Mouse (Mus musculus) c-Kit-positive CD71-negative TER-119-negative erythroid progenitor cells, embryonic 14.5 days (primary cell): ENCODE results near the gene Calm4.
"Not testable (repeated sequence)": the region's sequence is repeated elsewhere in the genome, so short reads cannot be mapped to it uniquely, and the experiment has no call there.

Experiments used
- DNase-seq: peaks from one replicate; pipeline ENCODE4 v3.0.0-alpha.2; 2013; ENCODE audit warnings: low read depth

Gene Calm4

DNA sequence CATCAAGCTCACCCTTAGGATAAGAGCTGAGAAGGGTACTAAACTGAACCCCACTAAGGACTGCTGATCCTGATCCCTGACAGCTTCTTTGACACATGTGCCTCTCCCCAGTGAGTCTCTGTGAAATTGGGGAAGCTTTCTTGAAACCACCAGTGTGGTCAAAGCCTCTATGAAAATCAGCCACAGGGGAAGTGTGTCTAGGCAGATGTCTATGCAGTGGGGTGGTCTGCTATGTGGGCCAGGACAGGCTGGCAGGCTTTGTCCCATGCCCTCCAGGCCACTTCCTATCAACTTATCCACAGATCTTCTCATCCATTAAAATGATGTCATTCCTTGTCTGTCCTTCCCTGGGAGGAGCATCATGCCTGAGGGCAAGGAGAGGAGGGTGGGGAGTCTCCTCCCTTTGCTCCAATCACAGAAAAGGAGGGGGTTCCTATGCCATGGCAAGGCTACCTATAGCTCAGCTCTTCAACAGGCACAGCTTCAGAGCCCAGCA is at the start of gene Calm4:
TSS of gene Calm4 (plus strand) at position 446 of the 496 bp plus-strand sequence.
- DNase-seq, result not testable (repeated sequence)

DNA sequence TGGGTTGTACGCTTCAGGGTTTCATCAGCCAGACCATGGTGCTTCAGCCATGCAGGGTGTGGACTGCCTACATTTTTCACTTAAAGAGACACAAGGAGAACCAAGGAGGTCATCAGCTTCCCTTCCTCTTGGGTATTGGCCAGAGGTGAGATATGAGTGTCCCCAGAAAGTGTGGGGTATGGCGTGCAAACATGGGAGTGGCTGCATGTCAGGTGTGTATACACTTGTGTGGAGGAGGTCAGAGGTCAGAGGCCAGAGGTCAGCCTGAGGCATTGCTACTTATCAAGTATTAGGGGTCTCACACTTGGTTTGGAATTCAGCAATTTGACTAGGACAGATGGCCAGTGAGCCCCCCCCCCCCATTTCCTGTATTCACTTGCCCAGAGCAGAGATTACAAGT is 49.0 kb upstream of the Calm4 start:
- no peak for DNase-seq

DNA sequence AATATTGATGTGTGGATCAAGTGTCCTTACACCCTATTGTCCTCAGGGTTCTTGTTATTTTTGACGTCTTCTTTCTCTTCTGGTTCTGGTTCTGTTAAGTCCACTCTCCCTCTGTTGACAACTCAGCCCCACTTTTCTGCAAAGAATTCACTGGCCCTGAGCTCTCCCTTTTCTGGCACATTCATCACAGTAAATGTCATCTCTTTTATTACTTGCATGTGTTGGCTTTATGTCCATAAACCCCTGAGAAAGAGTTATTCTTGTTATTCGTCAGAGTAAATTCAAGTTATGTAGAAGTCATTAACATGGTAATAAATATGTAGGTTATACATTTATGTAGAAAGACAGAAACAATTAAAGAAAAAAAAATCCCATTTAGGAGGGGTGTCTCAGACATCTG is 48.0 kb upstream of the Calm4 start:
- no peak for DNase-seq

DNA sequence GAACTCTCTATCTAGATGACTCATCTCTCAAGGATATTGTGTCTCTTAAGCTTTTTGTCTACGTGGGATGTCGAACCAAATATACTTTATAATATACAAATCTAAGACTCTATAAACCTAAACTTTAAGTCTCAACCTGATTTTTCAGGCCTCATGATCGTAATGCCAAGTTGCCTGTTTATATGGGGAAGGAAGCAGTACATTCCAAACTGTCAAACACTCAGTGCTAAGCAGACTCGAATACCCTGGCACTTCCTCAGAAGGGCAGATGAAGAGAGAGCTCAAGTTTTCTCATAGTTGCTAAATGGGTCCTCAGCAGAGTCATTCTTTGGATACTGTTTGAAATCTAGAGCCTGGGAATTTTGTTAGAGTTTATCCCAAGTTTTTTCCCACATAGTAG is 40.9 kb upstream of the Calm4 start:
- no peak for DNase-seq

DNA sequence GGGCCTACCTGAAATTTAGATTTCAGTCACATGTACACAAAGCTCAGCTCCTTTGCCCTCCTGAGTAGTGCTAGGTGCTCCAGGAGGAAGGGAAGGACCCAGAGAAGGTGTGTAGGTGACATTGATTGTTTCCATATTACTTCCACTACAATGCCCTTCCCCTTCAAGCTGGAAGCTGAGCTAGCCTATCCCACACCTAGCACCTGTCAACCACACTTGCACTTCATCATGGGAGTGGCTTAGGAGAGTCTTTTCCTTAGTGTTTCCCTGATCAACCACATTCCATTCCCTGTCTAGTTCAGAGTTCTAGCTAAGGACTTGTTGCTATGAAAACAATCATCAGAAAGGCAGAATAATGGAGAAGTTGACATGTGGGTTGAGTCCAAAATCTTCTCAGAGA is 38.8 kb upstream of the Calm4 start:
- no peak for DNase-seq

DNA sequence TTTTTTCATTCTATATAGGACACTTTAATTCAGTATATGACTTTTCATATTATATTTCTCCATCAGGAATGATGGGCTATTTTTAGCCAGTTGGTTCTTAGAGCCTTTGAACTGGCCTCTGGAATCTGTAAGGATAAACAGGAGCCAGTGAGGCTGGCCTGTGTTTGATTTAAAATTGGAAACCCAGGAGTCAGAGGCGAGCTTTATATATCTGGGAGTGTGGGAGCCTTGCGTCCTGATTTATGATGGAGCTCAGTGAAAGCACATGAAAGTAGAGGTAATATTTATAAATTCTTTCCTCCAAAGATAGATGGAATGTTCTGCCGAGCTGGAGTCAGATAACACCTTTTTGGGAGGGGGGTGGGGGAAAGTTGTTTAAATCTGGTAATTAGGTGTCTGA is 38.2 kb upstream of the Calm4 start:
- no peak for DNase-seq

DNA sequence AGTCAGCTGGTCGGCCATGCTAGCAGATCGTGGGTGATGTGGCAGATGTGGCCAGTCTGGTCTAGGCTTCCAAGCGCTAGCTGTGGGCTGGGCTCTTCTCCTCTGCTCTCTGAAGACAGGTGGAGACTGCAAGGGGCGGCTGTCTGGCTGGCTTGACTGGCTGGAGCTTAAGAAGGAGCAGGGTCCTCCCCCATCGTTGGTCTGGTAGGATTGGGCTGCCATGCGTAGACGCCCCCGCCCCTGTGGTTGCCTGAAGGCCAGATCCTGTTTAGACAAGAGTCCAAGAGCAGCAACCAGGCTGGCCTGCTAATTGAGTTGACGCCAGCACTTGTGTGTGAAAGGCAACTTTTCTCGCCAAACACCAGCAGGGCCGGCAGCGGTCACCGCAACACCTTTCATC is 33.4 kb upstream of the Calm4 start, which contains the start of gene Calml3:
TSS of gene Calml3 (minus strand) at position 131 of the 400 bp plus-strand sequence.
- DNase-seq, result no peak

DNA sequence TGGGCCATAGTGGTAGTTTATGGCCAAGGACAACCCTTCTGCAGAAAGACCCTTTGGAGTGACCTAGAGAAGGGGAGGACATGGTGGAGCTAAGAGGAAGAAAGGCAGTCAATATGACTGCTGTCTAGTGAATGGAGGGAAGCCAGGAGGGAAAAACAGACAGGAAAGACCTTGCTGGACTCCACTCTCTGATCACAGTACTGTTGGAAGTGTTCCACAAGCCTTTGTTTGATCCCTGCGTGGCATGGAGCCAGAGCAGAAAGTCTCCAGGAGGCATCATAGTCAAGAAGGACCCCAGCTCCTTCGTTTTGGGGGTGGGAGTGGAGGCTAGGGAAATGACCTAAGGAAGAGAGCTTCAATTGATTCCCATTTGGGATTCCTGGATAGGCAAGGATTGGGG is 32.4 kb upstream of the Calm4 start:
- DNase-seq, result no peak

DNA sequence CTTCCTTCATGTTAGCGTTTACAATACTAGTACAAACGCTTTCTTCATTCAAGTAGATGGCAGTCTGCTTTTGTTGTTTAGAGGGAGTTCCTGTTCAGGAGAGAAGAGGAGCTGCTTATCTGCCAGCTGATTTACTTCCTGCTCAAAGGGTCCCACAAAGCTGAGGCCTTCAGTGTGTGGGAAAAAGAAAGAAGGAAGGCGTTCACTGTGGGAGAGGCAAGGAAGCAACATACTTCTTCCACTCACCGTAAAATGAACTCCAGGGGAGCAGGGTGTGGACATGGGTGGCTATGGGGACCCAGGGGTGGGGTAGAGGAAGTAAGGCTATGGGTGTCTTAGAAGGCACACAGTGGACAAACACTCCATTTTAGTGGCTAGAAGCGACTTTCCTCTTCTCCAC is 31.9 kb upstream of the Calm4 start:
- no peak for DNase-seq

DNA sequence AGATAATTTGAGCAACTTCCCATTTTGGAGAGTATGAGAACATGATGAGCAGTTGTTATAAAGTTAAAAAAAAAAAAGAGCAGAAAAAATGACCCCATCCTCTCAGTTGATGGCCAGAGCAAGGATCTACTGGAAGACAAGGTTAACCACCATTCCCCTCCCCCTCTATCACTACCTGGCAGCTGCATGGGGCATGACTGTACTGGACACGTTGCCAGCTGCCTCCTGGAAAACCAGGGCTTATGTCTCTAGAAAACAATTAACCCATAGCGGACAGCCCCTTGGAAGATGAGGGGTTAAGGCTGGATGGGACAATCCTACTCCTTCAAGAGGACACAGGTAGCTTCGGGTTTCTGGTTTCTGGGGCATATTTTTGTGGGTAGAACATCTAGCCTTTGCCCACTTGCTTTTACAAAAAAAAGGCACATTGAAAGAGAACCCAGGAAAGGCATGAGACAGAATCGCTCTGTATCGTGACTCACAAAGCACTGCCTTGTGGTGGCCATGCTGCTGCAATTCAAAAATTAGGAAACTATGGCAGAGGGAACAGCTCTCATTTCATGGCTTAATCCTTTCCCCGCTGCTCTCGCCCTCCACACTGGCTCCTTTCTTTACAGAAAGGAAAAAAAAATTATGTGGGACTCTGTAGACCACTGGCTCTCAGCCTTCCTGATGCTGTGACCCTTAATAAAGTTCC is 30.3 kb upstream of the Calm4 start:
- DNase-seq, result no peak

DNA sequence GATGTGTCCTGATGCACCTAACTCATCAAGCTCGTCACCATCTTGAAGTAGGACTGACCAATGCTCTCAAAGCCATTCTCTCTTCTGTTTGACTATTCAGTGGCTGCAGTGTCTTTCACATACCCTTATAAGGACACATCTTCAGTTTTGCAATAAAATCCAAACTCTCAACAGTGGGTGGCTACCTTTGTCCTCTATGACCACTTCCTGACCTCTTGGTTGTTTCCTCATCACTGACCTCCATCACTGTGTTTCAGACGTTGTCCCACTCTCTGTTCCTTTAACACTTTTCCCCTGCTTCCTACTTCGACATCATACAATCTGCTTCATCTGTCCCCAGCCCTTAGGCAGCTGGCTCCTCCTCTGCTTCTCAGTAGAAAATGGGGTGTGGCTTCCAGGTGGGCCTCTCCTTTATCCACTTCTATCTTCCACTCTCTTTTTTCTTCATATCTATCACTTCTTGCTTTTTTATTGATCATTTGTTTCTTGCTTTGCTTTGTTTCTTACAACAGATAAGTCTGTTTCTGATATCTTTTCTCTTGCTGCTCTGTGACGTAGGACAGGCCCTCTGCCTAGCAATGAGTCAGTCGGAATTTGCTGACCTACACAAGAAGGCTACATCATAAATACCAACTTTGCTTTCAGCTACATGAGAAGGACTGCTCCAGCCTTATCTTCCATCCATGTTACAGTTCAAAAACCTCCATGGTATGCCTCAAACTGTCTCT is 19.4 kb upstream of the Calm4 start:
- no peak for DNase-seq

DNA sequence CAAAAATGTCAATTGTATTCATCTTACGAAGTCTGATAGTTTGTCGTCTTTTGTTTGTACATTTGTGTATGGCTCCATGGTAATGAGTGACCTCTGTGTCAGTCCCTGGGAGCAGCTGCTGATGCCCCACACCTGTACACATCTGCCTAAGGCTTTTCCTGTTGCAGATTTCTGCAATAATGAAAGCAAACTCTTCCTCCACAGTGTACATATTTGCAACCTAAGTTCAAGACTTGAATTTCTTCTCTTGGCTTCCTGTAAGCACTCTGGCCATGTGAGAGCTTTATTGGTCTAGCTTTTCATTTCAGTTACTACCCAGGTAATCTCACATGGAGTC is 18.8 kb upstream of the Calm4 start:
- no peak for DNase-seq

DNA sequence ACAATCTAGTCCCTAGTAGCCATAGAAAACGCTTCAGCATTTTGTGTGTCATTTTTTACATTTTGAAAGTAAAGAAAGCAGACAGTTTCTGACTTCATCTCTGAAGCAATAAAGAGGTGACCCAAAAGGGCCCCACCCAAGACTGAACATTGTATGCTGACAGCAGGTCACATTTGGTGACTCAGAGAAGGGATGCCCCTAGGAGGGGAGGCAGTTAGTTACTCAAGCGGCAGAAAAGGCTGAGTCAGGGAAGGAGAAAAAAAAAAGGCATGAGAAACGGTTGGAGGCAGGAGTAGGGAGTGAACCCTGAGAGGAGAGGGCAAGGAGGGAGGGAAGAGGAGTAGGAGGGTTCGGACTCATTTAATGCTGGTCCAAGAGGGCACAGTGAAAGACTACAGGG is 15.5 kb upstream of the Calm4 start:
- no peak for DNase-seq

DNA sequence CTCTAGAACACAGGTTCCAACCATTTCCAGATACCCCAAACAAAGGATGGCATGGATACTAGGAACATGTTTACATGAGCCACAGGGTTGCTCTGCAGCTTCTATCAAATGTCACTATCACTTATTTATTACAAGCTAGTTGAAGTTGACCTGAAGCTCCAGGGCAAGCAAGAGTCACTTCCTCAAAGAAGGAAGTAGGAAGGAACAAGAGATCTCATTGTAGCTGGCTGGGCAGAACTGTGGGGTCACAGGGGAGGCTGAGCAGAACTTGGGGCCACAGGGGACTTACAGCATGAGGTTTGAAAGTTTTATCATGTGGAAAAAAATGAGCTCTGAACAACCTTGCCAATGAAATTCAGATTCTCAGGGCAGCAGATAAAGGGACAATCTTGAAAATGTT is 11.8 kb upstream of the Calm4 start:
- no peak for DNase-seq

DNA sequence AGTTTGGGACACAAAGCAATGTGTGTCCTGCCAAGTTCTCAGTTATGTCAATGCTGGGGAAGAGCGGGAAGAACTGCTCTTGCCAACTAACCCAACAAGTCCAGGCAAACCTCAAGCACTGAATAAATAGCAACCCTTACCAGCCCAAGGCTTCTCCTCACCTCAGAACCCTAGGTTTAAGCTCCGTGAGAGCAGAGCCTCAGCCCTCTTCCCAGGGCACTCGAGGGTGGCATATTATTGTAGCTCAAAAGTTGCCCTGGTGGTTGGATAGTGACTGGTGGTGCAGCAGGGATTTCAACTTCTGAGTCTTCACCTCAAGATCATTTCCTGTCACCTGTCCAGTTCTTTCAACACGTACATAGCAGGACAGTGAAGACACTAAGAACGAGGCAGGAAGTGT is 6.0 kb upstream of the Calm4 start:
- no peak for DNase-seq

DNA sequence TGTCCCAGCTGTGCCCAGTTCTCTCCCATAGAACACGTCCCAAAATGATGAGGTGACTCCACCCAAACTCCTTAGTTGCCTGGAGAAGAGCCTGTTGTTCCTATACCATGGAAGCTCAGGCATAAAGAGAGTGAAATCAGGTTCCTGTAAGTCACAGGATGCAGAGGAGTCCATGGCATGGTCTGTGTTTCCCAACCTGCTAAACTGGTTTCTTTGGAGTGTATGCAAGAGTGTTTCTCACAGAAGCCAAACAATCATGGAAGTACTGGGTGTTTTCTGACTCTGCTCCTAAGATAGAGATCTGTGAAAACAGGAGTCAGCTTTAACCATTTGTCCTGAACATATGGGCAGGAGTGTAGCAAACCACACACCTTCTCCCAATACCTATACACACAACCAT is 5.6 kb upstream of the Calm4 start:
- no peak for DNase-seq

DNA sequence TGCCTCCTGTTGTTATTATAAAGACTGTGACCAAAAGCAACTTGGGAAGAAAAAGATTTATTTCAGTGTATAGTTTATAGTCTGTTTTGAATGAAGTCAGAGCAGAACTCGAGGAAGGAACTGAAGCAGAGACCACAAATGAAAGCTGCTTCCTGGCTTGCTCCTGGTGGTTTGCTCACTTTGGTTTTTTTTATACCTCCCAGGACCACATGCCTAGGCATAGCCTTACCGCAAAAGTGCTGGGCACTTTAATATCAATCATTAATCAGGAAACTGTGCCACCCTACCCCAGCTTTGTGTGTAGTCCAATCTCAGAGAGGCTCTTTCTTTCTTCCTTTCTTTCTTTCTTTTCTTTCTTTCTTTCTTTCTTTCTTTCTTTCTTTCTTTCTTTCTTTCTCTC is 5.1 kb upstream of the Calm4 start:
- no peak for DNase-seq

DNA sequence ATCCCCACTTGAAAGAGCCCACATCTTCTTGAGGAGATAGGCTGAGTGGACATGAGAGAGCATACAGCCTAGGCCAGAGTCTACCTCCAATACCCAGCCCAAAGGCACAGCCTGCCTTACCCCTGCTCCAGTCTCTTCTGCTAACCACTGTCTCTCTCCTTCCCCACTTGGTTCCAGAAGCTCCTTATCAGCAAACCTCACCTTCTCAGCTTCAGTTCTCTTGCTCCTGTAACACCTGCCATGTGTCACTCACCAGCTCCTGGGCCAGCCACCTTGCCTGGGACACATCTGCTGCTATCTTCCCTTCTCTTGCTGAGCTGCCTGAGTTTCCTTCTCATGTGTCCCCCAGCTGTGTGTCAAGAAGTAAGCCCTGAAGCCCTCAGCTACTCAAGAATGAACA is 3.9 kb upstream of the Calm4 start:
- DNase-seq, result not testable (repeated sequence)

DNA sequence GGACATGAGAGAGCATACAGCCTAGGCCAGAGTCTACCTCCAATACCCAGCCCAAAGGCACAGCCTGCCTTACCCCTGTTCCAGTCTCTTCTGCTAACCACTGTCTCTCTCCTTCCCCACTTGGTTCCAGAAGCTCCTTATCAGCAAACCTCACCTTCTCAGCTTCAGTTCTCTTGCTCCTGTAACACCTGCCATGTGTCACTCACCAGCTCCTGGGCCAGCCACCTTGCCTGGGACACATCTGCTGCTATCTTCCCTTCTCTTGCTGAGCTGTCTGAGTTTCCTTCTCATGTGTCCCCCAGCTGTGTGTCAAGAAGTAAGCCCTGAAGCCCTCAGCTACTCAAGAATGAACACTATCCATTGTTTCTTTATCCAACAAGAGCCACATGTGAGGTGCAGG is 3.1 kb downstream of the Calm4 start:
- DNase-seq, result not testable (repeated sequence)

DNA sequence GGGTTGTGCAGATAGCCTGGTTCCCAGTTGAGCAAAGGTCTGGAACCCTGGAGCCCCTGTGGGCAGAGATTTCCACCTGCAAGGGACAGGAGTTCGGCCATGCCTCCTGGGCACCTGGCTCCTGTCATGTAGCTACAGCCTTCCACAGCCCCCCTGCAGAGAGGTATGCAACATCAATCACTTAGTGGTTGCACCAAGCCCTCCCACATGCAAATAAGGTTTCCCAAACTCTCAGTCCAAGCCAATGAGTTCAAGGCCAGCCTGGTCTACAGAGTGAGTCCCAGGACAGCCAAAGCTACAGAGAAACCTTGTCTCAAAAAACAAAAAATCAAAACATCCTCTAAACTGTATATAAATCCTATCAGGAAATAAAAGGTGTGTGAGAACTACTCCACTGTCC is 12.8 kb downstream of the Calm4 start:
- DNase-seq, result no peak

DNA sequence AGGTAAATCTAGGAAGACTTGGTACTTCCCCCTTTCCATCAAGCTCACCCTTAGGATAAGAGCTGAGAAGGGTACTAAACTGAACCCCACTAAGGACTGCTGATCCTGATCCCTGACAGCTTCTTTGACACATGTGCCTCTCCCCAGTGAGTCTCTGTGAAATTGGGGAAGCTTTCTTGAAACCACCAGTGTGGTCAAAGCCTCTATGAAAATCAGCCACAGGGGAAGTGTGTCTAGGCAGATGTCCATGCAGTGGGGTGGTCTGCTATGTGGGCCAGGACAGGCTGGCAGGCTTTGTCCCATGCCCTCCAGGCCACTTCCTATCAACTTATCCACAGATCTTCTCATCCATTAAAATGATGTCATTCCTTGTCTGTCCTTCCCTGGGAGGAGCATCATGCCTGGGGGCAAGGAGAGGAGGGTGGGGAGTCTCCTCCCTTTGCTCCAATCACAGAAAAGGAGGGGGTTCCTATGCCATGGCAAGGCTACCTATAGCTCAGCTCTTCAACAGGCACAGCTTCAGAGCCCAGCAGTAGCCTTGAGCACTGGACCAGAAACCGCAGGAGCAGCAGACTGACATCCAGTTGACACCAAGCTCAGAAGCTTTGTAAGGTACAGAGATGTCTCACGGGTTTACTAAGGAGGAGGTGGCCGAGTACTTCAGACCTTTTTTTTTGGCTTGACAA is 16.2 kb downstream of the Calm4 start, which contains the start of gene Calm5:
TSS of gene Calm5 (plus strand) at position 526 of the 686 bp plus-strand sequence.
- not testable (repeated sequence) for DNase-seq

DNA sequence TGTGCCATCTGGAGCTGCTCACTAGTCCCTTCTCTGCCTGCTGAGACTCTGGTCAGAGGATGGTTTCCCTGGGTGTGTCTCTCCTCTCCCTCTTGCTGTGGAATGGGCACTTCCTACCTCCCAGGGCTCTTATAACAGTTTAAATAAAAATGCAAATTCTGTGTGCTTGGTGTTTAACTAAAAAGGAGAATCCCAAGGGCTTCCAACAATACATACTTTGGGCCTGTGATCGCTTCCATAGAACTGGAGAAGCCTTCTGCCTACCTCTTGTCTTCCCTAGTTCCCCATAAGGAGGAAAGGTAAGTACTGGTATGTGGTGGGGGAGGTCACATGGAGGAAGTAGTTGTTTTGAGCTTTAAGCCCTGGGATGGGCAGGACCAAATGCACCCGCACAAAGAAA is 17.3 kb downstream of the Calm4 start:
- DNase-seq, result no peak

DNA sequence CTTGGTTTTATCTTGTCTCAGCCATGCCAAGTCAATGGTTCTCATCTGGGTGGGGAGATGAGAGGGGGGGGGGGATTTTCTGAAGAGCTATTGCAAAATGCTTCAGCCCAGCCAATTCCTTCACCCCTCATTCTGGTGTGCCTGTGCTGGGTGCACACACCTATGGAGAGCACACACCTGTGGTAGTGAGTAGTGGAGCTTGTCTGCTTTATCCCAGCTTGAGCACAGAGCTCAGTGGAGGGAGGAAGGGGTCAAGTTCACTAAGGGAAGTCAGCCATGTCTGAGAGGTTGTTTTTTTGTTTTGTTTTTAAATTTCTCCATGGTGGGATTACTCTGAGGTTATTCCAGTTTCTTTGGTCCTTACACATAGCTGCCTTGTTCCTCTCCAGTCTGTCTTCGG is 18.7 kb downstream of the Calm4 start:
- no peak for DNase-seq
